Mouse (Mus musculus) testis, adult 10 weeks (tissue): ENCODE measurements around the gene Senp5. TPM values are rescaled to one million over a fixed set of nuclear protein-coding genes. Genes with fewer than 3 reads are reported as not detected.

Source experiments
- polyA plus RNA-seq: library from polyadenylated mRNA; stranded (reverse); fragments of 350-450 nt; fragmentation: Illumina TruSeq; extraction: RNeasy Lipid Tissue Mini Kit (QIAGEN cat#74804); gene quantifications from one replicate; pipeline ENCODE4 v1.2.3, GENCODE M21; 2014; ENCODE audit warnings: low read depth, low replicate concordance

The Senp5 gene
- 21.2 TPM for polyA plus RNA-seq

GRCm38 (mm10) chr16:32002509-32003477 is at the start of gene Senp5:
Gene Senp5 (minus strand): TSS chr16:32003287.

GRCm38 (mm10) chr16:31948345-31948774 is 54.7 kb downstream of the Senp5 start, which contains the start of the genes 0610012G03Rik and Ncbp2:
Gene 0610012G03Rik (minus strand): TSS chr16:31948494.
Gene Ncbp2 (plus strand): TSS chr16:31948513.

GRCm38 (mm10) chr16:31933751-31934549 is 69.1 kb downstream of the Senp5 start, which contains the start of gene Pigz:
Gene Pigz (plus strand): TSS chr16:31933851.

Other genes starting within 250 kb of the Senp5 start
- gene Meltf, start 124.5 kb downstream of the Senp5 start, polyA plus RNA-seq, result 0.78 TPM
- not detected for gene Pigz, start 69.4 kb downstream of the Senp5 start, polyA plus RNA-seq
- gene 0610012G03Rik, start 54.8 kb downstream of the Senp5 start, polyA plus RNA-seq, result 3.7 TPM
- 96.9 TPM for gene Ncbp2, start 54.8 kb downstream of the Senp5 start, polyA plus RNA-seq
- gene Pak2, start 76.1 kb upstream of the Senp5 start, polyA plus RNA-seq, result 28.9 TPM
- 18.1 TPM for gene Pigx, start 96.5 kb upstream of the Senp5 start, polyA plus RNA-seq
- gene Cep19, start 96.5 kb upstream of the Senp5 start, polyA plus RNA-seq, result 66.8 TPM
- 0.71 TPM for gene Nrros, start 162.3 kb upstream of the Senp5 start, polyA plus RNA-seq
- 4.3 TPM for gene Bex6, start 176.5 kb upstream of the Senp5 start, polyA plus RNA-seq
- gene Fbxo45, start 243.9 kb upstream of the Senp5 start, polyA plus RNA-seq, result 10.3 TPM
- gene Wdr53, start 243.9 kb upstream of the Senp5 start, polyA plus RNA-seq, result 32.9 TPM